Mouse (Mus musculus) frontal cortex, adult 2 months (tissue): ENCODE results near the gene Hist2h3c1. TPM values are rescaled to one million over a fixed set of nuclear protein-coding genes. Genes with fewer than 3 reads are reported as not detected.
"Not testable (repeated sequence)": the region's sequence is repeated elsewhere in the genome, so short reads cannot be mapped to it uniquely, and the experiment has no call there.

Experiments used
- DNase-seq, 2 experiments: peaks; one replicate each; pipeline ENCODE4 v3.0.0; 2022; ENCODE audit warnings: low spot score in 1 of 2; ENCODE audit errors: extremely low spot score in 1 of 2
- polyA plus RNA-seq: library from polyadenylated mRNA; depleted of rRNA; stranded (reverse); fragments of >200 nt; gene quantifications from 2 replicates; pipeline ENCODE4 v1.2.3, GENCODE M21; 2012; rRNA removed

Hist2h3c1 gene
- polyA plus RNA-seq: not detected in 2 replicates

GRCm38 (mm10) chr3:96246427-96246856, at the start of gene Hist2h3c1:
Hist2h3c1 (plus strand) TSS chr3:96246685.
- DNase-seq: not testable (repeated sequence)

GRCm38 (mm10) chr3:96197129-96197749, 49.2 kb upstream of the Hist2h3c1 start:
- DNase-seq: peak; percentile 91 to 95

GRCm38 (mm10) chr3:96198181-96198580, 48.3 kb upstream of the Hist2h3c1 start:
- no peak for DNase-seq

GRCm38 (mm10) chr3:96198601-96199251, 47.8 kb upstream of the Hist2h3c1 start:
- not testable (repeated sequence) for DNase-seq

DNA sequence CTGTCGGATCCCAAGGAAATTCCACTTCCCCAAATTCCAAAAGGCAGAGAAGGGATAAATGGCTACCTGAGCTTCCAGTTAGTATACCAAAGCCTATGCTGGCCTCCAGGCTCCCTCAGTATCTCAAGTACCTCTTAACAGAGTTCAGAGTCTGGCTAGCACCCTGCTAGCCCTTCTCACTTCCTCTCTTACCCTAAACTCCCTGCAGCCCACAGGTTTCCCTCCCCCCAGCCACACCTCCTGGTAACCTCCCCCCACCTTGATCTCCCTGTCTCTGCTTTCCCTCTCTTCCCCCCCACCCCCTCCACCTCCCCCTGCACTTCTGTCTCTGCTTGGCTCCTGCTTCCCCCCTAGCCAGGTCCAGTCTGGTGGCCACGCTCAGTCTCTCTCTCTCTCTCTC, 46.8 kb upstream of the Hist2h3c1 start:
- no peak for DNase-seq

- no peak for DNase-seq
Observed at GRCm38 (mm10) chr3:96207819-96208218, 38.7 kb upstream of the Hist2h3c1 start.

DNA sequence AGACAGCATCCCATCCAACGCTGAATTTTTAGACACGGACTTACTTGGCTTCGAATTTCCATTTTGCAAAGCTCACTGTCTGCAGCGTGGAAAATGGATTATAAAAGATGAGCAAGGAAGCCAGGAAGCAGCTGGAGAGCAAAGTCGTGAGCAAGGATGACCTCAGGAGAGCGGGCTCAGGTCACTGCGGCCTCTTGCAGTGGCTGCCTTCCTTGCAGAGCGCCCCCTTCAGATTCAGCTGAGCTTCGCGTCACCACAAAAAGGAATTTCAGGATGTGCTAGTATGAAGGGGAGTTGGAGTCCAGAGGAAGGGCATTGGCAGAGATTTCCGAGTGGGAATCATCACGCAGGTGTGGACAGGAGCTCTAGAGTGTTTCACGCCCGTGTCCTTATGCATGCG, 37.2 kb upstream of the Hist2h3c1 start:
- no peak for DNase-seq

DNA sequence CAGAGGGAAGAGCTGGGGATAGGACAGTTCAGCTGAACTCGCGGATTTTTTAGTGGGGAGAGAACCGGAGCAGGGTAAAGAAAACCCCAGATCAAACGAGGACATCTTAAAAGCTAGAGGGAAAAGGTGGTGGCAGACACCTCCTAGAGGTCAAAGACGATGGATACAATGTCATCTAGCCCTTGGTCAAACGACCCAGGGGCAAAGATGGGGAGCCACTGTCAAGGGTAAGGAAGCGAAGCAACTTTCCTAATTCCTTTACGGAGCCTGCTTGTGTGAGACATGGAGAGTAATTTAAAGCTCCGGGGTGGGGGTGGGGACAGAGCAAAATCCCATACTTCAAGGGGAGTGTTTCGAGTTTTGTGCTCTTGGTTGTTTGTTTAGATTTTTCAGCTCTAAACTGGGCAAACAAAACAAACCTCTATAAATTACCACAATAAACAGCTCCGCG, 27.3 kb upstream of the Hist2h3c1 start:
- DNase-seq: no peak

GRCm38 (mm10) chr3:96219661-96220130, 26.8 kb upstream of the Hist2h3c1 start, which contains the start of the genes Bola1 and Hist2h2ab:
Bola1 (minus strand) TSS chr3:96219709.
Hist2h2ab (plus strand) TSS chr3:96219865.
- peak; percentile 86 to 89 for DNase-seq

GRCm38 (mm10) chr3:96220131-96220764, 26.2 kb upstream of the Hist2h3c1 start:
- not testable (repeated sequence) for DNase-seq

- peak; percentile 88 to 92 for DNase-seq
Observed at GRCm38 (mm10) chr3:96220765-96221639, 25.5 kb upstream of the Hist2h3c1 start, which contains the start of the genes Hist2h2ac and Hist2h2be. Hist2h2ac (minus strand) TSS chr3:96220880. Hist2h2be (plus strand) TSS chr3:96221119.

DNA sequence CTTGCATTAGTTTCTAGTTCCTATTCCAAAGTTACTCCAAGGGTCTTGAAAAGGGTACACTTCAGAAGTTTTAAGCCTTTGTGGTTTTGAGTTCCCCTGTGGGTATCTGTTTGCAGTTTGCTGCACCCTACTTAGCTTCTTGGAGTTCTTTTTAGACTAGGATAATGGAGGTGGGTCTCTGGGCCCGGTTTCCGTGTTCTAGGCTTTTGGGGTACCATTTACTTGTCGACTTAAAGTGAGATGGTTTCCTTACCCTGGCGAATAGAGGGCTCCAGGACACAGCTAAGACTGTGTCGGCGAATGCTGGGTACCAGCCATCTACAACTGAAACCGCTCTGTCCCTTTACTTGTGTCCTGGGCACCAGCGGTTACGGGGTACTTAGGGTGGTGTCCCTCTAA, 24.8 kb upstream of the Hist2h3c1 start:
- no peak for DNase-seq

GRCm38 (mm10) chr3:96222774-96223173, 23.7 kb upstream of the Hist2h3c1 start:
- no peak for DNase-seq

- no peak for DNase-seq
Observed at GRCm38 (mm10) chr3:96225421-96225820, 21.1 kb upstream of the Hist2h3c1 start.

DNA sequence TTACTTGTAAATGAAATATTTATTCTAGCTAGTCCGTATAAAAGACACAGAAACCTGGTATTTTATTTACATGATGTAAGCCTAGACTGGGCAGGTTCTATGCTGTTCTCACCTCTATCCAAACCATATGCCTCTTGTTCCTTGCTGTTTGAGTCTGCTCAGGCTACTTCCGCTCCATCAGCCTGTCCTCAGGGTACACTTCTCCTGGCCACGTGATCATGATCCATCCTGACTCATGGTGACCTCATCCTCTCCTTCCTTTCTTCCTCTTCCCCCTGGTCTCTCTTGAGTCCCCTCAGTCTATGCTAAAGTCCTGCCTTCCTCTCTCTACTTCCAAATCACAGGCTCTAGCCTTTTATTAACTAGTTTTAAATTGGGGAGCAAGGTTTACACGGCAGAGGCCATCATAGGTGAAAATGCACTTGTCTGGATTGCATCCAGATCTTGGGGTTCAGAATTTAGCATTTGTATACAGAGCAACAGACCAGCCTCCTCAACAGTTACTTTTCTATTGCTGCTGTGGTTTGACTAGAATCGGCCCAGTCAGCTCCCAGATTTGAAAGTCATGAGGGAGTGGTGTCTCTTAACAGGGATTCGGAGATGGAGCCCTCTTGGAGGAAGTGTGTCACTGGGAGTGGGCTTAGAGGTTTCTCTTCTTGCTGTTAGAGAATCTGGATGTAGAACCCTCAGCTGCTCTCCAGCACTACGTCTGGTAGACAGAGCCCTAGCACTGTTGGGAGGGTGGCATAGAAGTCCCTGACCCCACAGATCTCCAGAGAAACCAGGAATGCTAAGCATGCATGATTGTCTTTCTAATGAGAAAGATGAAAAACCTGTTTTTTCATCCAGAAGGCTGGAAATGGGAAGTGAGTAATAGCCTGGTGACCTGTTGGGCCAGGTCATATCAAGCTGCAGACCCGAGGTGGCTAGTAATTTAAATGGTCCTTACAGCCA, 19.5 kb upstream of the Hist2h3c1 start:
- no peak for DNase-seq

GRCm38 (mm10) chr3:96228828-96229227, 17.7 kb upstream of the Hist2h3c1 start:
- DNase-seq: no peak

DNA sequence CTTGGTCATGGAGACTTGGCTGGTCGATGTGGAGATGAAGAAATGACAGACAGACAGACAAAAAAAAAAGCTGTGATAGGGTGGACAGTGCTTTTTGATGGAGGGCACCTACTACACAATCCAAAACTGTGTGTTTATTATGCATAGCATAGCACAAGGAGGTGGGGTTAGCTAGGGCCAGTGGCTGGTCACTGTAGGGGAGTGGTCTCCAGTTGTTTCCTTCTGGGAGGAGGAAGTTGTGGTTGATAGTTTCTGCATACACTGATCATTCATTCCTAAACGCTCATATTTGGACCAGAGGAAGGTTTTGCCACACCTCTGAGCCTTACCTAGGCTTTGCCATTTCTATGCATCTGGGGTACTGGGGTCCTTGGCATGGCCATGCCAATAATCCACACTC, 16.1 kb upstream of the Hist2h3c1 start:
- no peak for DNase-seq

- no peak for DNase-seq
Observed at GRCm38 (mm10) chr3:96230910-96231757, 15.4 kb upstream of the Hist2h3c1 start.
